Mouse (Mus musculus) forebrain, postnatal 0 days (tissue): ENCODE data around the gene Bcorl1. TPM values are rescaled to one million over a fixed set of nuclear protein-coding genes. Genes with fewer than 3 reads are reported as not detected.

Experiments used
- ATAC-seq: fragments of 200-750 bp; cut with Nextera tagmentation; 2 replicates; pipeline ENCODE4 v1.8.0; 2017; ENCODE audit warnings: mild to moderate bottlenecking, moderate library complexity
- DNase-seq: peaks from one replicate; pipeline ENCODE4 v3.0.0-alpha.2; 2015
- H3K27ac ChIP-seq: fragments of 300-500 bp; sonication (generic); 2 replicates; pipeline ENCODE4 v1.5.1; 2014; ENCODE audit warnings: low read depth, mild to moderate bottlenecking, antibody characterized with exemption, low read length, moderate library complexity, mixed read lengths
- H3K27me3 ChIP-seq: fragments of 300-500 bp; sonication (generic); 2 replicates; pipeline ENCODE4 v1.6.1; 2014; ENCODE audit warnings: mild to moderate bottlenecking, low read length, mixed read lengths; ENCODE audit not compliant: insufficient read depth
- H3K36me3 ChIP-seq: fragments of 300-500 bp; sonication (generic); 2 replicates; pipeline ENCODE4 v1.6.1; 2014; ENCODE audit warnings: mild to moderate bottlenecking, moderate library complexity; ENCODE audit not compliant: insufficient read depth
- H3K4me1 ChIP-seq: fragments of 300-500 bp; sonication (generic); 2 replicates; pipeline ENCODE4 v1.6.1; 2014; ENCODE audit warnings: antibody characterized with exemption; ENCODE audit not compliant: insufficient read depth
- H3K4me2 ChIP-seq: fragments of 300-500 bp; sonication (generic); 2 replicates; pipeline ENCODE4 v1.6.1; 2014; ENCODE audit warnings: low read depth, mild to moderate bottlenecking, moderate library complexity
- H3K4me3 ChIP-seq: fragments of 300-500 bp; sonication (generic); 2 replicates; pipeline ENCODE4 v1.5.1; 2014; ENCODE audit warnings: low read depth, low read length, mixed read lengths
- H3K9ac ChIP-seq: fragments of 300-500 bp; sonication (generic); 2 replicates; pipeline ENCODE4 v1.6.1; 2014; ENCODE audit warnings: mild to moderate bottlenecking
- H3K9me3 ChIP-seq: fragments of 300-500 bp; sonication (generic); 2 replicates; pipeline ENCODE4 v1.6.1; 2016; ENCODE audit warnings: low read length
- CTCF ChIP-seq: sonication (generic); IDR thresholded peaks from 2 replicates; pipeline ENCODE4 v1.5.1; 2016; ENCODE audit warnings: antibody characterized with exemption, control low read depth, low read depth
- WGBS: fragments of 180-500 bp; shearing (Covaris S2); extraction: QIAGEN DNeasy Blood & Tissue Kit; methylation state at CpG from one replicate; pipeline ENCODE4 v1.1.7; 2014; 5-methylcytosine and 5-hydroxymethylcytosine counted together
- polyA plus RNA-seq: library from polyadenylated mRNA; unstranded; fragments of >200 nt; fragmentation: Nextera tagmentation; extraction: Ambion mirVana; gene quantifications from 2 replicates; pipeline ENCODE4 v1.2.1, GENCODE M21; 2015
- total RNA-seq: library from RNA; depleted of rRNA; stranded (reverse); fragments of >200 nt; gene quantifications from 2 replicates; pipeline ENCODE4 v1.2.3, GENCODE M21; 2014

The Bcorl1 gene
- total and polyA plus RNA-seq, 2 experiments from 2014 or later: 4.6 to 8.5 TPM

- ATAC-seq (no peak), DNase-seq (peak; percentile 34)
- H3K9ac ChIP-seq: peak overlapping the region; percentile 57
- H3K27ac ChIP-seq: peak overlapping the region; percentile 78
- peak overlapping the region; percentile 55 for H3K4me3 ChIP-seq
- peak overlapping the region; percentile 68 for H3K4me2 ChIP-seq
- TF ChIP-seq CTCF: no peak
- H3K9me3 ChIP-seq: no peaks in the 10 kb centered on the region
- H3K4me1 ChIP-seq: no peaks in the 10 kb centered on the region
- WGBS: 27% methylated on average over 37 of the region's 61 CpGs
- H3K36me3 ChIP-seq: no peaks in the 10 kb centered on the region
- H3K27me3 ChIP-seq: no peaks in the 10 kb centered on the region
Measured at GRCm38 (mm10) chrX:48344643-48345384, 3.7 kb downstream of the Bcorl1 start.

GRCm38 (mm10) chrX:48345385-48345932 is 4.3 kb downstream of the Bcorl1 start:
- DNase-seq (no peak), ATAC-seq (no peak)
- Histone ChIP-seq H3K4me2 (peak overlapping the region; percentile 68), H3K9me3 (no peaks in the 10 kb centered on the region), H3K27ac (peak overlapping the region; percentile 78), H3K27me3 (no peaks in the 10 kb centered on the region), H3K9ac (peak overlapping the region; percentile 57), H3K36me3 (no peaks in the 10 kb centered on the region), H3K4me1 (no peaks in the 10 kb centered on the region), H3K4me3 (peak overlapping the region; percentile 55)
- 32% methylated on average over 31 of the region's 45 CpGs for whole genome bisulfite sequencing
- TF ChIP-seq CTCF: no peak

- no peaks in the 10 kb centered on the region for H3K27me3 ChIP-seq
- no peaks in the 10 kb centered on the region for H3K9me3 ChIP-seq
- H3K4me1 ChIP-seq: no peaks in the 10 kb centered on the region
- no peak for TF ChIP-seq CTCF
- no peak overlapping the region for H3K27ac ChIP-seq
- WGBS: 86% methylated on average over 6 of the region's 6 CpGs
- H3K36me3 ChIP-seq: no peaks in the 10 kb centered on the region
- no peak overlapping the region for H3K4me2 ChIP-seq
- no peak for ATAC-seq
- H3K9ac ChIP-seq: no peak overlapping the region
- DNase-seq: no peak
- no peak overlapping the region for H3K4me3 ChIP-seq
Measured at GRCm38 (mm10) chrX:48355346-48355745, 14.2 kb downstream of the Bcorl1 start.

- Histone ChIP-seq H3K36me3 (peaks cover 13% of the 10 kb centered on the region; the same call in 1 of the 2 replicates), H3K4me3 (no peak overlapping the region), H3K9ac (no peak overlapping the region), H3K27me3 (no peaks in the 10 kb centered on the region), H3K4me1 (no peaks in the 10 kb centered on the region), H3K4me2 (no peak overlapping the region), H3K27ac (no peak overlapping the region), H3K9me3 (no peaks in the 10 kb centered on the region)
- TF ChIP-seq CTCF: no peak
- ATAC-seq: no peak
- 44% methylated on average over 15 of the region's 15 CpGs for WGBS
- DNase-seq: no peak
Measured at GRCm38 (mm10) chrX:48365836-48366577, 24.8 kb downstream of the Bcorl1 start.

- no peaks in the 10 kb centered on the region for H3K9me3 ChIP-seq
- TF ChIP-seq CTCF: no peak
- ATAC-seq (no peak), DNase-seq (no peak)
- no peak overlapping the region for H3K27ac ChIP-seq
- no peaks in the 10 kb centered on the region for H3K4me1 ChIP-seq
- WGBS: 91% methylated on average over 9 of the region's 9 CpGs
- H3K27me3 ChIP-seq: no peaks in the 10 kb centered on the region
- H3K36me3 ChIP-seq: peaks cover 13% of the 10 kb centered on the region; the same call in 1 of the 2 replicates
- no peak overlapping the region for H3K4me3 ChIP-seq
- no peak overlapping the region for H3K9ac ChIP-seq
- no peak overlapping the region for H3K4me2 ChIP-seq
Measured at GRCm38 (mm10) chrX:48367841-48368240, 26.7 kb downstream of the Bcorl1 start.

GRCm38 (mm10) chrX:48383643-48384042 is 42.5 kb downstream of the Bcorl1 start:
- Histone ChIP-seq H3K9me3 (no peaks in the 10 kb centered on the region), H3K4me3 (no peak overlapping the region), H3K27ac (no peak overlapping the region), H3K4me2 (no peak overlapping the region), H3K4me1 (no peaks in the 10 kb centered on the region), H3K36me3 (peaks cover 24% of the 10 kb centered on the region; the same call in 1 of the 2 replicates), H3K27me3 (no peaks in the 10 kb centered on the region), H3K9ac (no peak overlapping the region)
- ATAC-seq: no peak
- TF ChIP-seq CTCF: peak; percentile 71
- 46% methylated on average over 7 of the region's 7 CpGs for WGBS
- DNase-seq: peak; percentile 39

- peak; percentile 12 for DNase-seq
- Histone ChIP-seq H3K4me2 (no peak overlapping the region), H3K4me3 (no peak overlapping the region), H3K27ac (no peak overlapping the region), H3K4me1 (no peaks in the 10 kb centered on the region), H3K36me3 (peaks cover 30% of the 10 kb centered on the region; the same call in 1 of the 2 replicates), H3K27me3 (no peaks in the 10 kb centered on the region), H3K9ac (no peak overlapping the region), H3K9me3 (no peaks in the 10 kb centered on the region)
- TF ChIP-seq CTCF: no peak
- no peak for ATAC-seq
- WGBS: 35% methylated on average over 4 of the region's 4 CpGs
Measured at GRCm38 (mm10) chrX:48385927-48386326, 44.8 kb downstream of the Bcorl1 start.
